Mouse (Mus musculus) spleen, postnatal 14 days (tissue): Measurements from ENCODE around the gene Vamp9.

Experiments used
- DNase-seq, 2 experiments: peaks; one replicate each; pipeline ENCODE4 v3.0.0; 2021 to 2022; ENCODE audit warnings: low spot score in 2 of 2

The Vamp9 gene

DNA sequence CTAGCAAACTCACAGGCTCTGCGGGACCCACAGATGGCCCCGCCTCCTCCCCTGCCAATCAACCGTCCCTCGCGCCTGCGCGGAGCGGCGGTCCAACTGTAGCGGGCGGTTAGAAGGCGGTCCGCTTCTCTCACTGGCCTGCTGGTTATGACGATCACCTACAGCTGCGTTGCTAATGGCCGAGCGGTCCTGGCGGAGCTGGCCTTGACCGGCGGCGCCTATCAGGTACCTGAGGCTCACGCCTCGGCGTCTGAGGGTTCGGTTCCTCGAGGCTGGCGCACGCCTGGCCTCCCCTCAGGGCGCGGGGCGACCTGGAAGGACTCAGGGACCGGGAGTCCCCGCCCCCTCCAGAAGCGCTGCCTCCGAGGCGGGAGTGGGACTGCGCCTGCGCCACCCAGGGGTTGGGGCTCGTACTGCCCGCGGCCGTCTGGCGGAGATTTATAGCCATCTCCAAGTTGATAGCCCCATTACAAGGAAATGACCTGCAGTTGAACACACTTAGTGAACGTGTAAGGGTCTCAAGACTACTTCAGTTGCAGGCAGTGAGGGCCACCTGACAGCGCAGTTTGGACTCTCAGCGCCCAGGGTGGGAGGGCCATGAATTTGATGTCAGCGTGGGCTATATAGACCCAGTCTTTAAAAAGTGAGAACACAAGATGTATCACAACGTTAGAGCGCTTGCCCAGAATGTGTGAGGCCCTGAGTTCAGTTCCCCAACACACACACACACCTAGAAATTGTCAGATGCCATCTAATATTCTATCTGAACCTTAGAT, at the start of gene Vamp9:
Gene Vamp9 (plus strand): TSS at position 74 of the 776 bp plus-strand sequence.
- peak; percentile 75 to 83 for DNase-seq

DNA sequence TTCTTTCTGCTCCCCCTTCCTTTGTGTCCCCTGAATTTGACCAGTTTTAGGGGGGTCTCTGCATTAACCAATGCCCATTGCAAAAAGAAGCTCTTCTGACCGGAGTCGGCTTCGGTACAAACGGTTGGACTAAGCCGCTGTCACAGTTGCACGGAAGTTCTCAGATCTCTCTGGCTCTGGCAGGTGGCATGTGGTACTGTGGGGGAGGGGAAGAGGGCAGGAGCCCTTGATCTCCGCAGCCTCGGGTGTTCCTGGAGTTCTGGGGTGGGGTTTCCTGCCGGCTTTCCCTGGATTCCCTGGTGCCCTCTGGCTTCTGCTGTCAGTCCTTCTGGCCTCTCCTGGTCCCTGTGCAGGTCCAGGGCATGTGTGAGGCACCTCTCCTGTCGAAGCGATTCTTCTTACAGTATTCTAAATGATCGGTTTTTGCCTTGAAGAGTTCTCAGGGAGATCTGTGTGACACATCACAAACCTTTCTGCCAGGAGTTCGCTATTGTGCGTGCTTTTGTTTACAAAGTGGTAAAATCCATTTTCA, 48.9 kb upstream of the Vamp9 start:
- no peak for DNase-seq

DNA sequence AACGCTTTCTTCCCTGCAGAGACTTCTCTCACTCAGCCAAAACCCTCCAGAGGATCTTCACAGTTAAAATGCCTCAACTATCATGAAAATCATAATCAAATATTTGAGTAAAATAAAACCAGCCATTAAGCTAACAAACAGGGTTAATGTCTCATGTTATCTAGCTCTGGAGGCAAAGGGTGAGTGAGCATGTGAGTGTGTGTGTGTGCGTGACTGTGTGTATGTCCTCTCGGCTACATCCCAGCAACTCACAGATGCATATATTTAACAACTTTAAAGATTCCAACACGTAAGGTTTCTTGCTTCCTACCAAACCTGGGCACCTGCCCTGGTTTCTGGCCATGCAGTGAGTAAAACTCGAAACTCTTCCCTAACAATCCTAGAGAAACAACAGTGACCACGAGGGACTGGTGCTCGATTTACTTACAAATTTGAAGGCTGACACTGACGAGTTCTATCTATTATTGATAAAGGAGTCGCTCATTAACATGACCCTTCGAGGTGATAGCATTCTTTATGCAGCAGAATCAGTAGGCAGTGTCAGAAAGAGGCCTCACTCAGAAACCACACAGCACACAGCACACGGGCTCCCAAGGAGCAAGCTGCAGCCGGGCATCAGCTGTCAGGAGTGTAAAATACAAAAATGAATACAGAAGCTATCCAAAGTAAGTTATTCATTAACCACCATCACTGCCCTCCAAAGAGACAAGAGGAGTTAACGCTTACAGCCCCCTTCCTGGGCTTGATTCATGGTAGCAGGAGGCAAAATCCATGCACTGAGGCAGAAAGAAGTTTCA, 46.2 kb upstream of the Vamp9 start:
- DNase-seq, result no peak

DNA sequence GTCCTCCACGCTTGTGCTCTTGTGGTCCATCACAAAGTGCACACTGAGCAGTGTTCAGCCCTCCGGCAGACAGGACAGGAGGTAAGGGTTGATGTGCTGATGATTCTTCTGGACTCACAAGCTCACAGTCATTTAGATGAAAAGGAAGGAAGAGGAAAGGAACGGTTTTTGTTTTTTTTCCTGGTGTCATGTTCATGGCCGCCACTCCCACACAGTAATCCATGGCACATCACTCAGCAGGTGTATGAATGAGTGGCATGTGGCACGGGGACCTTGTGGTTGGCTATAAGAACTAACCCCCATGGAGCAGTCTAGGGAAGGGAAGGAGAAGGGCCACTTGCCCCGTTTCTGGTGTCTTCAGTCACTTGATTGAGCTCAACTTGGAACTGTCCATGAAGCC, 44.2 kb upstream of the Vamp9 start:
- DNase-seq, result no peak

DNA sequence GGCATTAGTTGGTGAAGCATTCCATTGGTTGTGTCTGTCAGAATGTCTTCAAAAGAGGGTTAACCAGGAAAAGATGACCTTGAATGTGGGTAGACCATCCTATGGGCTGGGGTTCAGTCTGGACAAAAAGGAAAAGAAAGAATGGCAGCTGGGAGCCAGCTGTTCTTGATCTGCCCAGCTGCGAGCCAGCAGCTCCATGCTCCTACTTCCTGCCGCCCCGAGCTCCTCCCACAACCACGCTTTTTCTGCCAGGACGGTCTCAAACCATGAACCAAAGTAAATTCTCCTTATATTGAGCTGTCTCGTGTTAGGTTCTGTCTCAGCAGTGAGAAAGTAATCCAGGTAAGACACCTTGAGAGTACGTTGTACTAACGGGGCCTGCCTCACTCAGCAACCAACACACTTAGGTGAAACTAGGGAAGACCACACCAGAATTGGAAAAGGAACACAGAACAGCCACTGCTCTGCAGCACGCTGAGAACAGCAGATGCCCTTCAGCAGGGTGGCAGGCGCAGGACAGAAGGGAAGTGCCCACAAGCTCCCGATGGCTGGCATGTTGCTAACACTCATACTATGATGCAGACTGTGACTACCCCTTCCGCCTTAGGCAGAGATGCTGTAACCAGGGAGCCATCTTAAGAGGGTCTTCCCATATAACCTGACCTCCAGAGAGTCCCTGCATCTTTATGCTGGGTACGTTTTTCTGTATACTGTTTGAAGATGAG, 42.2 kb upstream of the Vamp9 start:
- no peak for DNase-seq

DNA sequence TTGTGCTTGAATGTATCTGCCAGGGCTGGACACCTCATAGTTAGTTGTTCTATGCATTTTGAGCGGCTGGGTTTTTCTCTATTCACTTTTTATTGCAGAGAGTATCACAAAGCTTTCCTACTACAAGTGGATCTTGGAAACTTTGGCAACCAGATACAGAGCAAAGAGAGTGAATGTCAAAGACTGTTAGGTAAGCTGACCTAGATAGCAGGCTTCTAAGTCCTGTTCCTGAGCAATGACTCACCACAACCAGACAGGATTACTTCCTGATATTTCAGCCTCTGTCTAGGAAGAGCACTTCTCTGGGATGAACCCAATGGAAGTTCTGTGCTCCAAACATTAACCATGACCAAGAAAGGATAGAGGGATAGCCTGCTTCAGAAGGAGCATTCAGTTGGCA, 40.3 kb upstream of the Vamp9 start:
- no peak for DNase-seq

DNA sequence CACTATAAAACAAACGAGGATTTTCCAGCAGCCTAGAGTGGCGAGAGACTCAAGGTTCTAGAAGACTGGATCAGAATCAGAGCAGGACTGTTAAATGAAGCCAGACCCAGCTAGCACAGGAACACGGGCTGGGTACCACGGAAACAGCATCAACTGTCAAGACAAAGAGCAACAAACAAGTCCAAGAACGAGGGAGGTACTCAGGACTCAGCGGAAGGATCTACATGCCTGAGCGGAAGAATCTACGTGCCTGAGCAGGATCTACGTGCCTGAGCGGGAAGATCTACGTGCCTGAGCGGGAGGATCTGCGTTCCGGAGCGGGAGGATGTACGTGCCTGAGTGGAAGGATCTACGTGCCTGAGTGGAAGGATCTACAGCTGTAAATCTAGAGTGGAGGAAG, 37.8 kb upstream of the Vamp9 start:
- no peak for DNase-seq

DNA sequence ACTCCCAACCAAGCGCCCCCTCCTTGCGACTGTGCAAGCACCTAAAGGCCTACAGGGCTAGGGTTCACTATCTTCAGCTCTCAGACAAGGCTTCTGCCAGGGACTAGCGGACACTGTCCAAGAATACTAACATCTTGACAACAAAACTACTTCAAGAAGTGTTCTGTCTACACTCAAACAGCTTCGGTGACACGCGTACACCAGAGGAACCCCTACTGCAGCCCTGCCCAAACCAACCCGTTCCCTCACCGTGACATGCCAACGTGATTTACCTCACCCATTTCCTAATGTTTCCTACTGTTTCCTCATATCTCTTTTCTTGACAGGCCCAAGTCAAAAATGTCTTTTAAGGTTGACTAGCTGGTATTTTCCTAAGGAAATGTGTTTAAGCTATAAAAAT, 37.1 kb upstream of the Vamp9 start:
- DNase-seq, result no peak

DNA sequence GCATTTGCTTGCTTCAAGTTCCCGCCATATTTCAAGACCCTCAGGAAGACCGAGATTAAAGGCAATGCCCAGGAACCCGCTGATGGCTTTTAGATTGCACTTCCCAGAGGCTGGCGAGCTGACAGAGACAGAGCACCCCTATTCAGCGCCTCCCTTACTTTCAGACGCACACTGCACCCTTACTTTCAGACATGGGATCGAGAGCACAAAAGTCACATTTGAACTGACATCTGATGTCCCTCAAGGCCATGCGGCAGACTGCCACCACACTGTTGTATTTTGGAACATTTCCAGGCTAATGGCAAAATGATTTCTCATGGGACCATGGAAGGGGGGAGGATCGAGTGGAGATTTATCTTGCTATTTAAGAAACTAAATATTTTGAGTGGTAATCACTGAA, 28.5 kb upstream of the Vamp9 start:
- DNase-seq, result no peak

DNA sequence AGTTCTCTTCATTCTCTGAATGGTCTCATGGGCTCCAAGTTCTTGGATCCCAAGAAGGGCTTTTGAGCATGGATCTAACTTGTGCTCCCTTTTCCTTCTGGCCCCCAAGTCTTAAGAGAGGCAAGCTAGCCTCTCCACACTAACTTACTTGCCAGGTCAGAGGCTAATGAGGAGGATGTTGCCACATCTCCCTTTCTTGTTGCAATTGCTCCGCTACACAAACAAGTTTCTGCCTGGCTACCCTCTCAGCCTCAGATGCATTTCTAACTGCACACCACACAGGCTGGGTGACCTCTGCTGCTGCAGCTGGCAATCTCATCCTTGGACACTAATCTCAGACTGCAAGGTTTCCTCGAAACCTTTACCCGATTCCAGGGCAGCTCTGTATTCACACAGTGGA, 23.6 kb upstream of the Vamp9 start:
- DNase-seq, result no peak

DNA sequence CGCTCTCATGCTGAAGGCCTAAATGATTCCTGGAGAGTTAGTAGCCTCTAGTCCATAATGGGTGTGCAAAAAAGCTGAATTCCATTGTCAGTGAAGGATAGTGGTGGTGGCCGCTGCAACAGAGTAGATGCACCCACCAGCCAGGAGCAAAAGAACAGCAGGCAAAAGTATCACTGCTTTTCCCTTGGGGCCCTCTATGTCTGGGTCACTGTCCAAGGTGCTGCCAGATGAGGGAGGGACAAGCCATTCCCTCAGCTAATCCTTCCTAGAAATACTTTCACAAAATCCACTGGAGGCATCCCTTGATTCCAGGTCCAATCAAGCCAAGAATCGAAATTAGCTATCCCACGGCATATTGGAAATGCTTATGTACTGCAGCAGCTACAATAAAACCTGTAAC, 22.0 kb upstream of the Vamp9 start:
- DNase-seq, result no peak

DNA sequence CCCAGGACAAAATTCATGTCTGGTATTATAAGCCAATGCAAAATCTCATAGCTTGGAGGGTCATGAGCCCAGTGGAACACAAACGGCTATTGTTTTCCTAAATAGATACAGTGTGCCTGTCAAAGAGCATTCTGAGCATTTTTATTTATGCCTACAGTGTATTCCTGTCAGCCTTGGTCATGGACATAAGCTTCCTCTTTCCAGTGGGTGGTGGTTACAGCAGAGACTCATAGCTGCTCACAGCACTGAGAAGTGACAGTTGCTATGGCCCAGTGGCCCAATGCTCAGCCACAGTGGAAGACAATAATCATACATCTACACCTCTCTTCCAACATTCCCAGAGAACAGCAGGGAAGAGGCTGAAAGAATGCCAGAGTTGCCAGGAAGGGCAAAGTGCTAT, 18.9 kb upstream of the Vamp9 start:
- no peak for DNase-seq

DNA sequence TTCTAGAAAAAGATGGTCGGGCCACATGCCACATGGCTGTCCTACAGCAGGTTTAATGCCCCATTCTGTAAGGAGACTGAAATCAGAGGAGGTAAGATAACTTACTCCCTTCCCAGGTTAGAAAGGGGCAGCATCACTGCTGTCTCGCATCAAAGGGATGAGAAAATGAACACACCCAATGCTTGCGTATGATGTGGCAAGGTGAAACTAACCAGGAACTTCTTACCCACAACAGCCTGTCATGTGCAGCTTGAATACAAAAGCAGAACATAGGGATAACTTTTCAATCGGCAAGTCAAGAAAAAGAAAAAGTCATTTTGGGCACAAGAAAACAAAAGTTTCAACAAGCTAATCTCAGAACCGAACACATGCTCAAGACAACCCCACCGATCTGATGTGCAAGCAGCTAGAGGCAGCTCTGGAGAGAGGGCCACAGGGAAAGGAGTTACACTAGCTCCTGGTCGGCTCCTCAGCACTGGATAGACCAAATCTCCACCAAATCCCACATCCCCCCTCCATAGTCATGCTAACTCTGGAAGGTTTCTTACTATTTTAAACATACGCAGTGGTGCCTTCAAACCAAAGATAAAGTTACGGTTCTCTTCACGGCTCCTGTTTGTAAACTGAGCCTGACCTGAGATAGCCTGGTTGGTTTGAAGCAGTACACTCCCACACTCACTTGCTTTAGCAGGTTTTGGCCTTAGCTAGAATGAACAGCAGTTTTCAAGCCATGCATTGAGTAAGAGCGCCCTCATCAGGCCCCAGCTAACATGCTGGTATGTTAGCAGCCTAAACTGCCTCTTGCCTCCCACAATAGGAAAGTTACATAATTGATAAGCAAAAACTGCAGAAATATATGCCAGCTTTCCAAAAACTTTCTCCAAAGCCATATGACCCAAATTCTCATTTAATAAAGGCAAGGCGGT, 14.3 kb upstream of the Vamp9 start:
- DNase-seq, result no peak

DNA sequence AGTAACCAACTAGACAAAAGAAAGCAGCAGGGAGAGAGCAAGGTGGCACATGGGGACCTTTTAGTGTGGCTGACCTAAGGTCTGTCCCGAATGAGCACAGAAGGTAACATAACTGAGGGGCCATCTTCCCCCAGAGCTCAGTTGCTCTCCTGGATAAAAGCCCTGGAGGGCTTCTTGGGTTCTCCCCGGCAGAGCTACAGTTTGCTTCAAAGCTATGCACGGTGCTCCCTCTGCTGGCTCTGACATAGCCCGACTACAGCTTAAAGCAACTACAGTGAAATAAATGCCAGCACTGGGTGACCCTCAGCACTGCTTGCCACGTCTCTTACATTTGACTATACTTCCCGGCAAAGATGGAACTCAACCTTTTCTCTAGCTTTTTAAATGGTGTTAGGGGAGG, 6.0 kb upstream of the Vamp9 start:
- DNase-seq, result no peak

DNA sequence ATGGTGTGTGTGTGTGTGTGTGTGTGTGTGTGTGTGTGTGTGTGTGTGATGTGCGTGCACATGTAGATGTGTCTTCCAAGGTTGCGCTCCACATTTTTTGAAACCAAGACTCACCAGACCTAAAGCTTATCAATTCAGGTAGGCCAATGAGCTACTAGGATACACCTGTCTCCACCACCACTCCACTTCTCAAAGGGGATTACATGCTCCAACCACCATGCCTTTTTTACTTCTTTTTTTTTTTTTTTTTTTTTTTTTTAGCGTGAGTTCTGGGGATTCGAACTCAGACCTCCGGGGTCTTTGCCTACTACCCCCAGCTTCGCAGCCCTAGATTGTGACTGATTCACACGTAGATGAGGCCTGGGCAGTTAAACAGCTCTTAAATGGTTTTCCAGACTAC, 323 bp upstream of the Vamp9 start:
- no peak for DNase-seq

DNA sequence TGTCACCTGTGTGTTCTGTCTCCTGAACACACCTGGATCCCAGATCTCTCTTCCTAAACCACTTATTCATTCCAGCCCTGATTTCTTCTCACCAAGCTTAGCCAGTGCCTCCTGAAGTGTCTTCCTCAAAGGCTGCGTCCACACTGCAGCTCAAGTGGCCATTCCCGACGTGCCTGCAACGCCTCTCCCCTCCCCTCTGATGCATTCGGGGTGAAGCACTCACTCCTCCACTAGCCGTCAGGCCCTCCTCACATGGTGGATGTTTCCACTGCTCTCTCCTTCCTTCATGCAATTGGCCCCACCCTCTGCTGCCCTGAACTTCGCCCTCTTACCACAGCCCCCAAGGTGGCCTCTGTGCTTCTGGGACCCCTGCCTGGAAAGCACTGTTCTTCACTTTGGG, 9.4 kb downstream of the Vamp9 start:
- no peak for DNase-seq

DNA sequence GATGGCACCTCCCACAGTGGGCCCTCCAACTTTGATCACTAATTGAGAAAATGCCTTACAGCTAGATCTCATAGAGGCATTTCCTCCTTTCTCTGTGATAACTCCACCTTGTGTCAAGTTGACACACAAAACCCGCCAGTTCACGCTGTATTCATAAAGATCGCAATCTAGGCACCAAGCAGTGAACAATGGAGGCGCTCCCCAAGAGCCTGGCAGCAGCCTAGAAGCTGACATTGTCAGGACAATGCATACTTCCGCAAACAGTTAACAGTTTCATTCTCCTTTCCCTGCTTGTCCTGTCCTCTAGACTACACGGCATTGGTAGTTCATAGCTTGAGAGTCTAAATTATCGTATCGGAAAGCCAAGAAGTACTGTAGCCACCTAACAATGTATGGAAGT, 16.0 kb downstream of the Vamp9 start:
- DNase-seq, result no peak

DNA sequence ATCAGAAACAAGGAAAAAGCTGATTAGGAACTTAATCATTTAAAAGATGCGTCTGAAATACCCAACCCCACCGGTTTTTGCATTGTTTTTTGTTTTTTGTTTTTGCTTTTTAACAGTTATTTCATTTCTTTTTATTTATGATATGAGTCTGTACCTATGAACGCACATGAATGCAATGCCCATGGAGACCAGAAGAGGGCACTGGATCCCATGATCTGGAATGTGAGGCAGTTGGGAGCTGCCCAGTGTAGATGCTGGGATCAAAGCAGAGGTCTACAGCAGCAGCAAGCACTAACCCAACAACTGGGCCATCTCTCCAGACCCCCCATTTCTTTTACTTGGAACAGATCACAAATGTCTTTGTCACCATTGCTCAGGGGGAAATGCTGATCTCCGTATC, 21.9 kb downstream of the Vamp9 start:
- DNase-seq, result peak in 1 of 2 experiments; percentile 24

DNA sequence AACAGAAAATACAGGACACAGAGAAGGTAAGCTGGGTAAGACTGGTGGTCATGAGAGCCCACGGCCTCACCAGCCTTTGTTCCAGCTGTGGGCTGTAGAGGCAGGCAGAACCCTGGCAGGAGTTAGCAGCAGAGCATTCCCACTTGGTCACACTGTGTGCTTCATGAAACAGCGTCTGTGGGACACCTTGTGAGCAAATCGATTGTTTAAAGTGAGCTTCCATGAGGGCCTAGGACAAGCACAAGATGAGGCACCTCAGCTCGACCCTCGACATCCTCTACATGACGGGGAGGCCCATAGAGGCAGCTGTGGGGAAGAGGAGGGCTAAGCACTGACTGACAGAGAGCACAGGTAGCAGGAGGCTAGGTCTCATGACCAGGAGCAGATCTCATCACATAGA, 25.9 kb downstream of the Vamp9 start:
- no peak for DNase-seq

DNA sequence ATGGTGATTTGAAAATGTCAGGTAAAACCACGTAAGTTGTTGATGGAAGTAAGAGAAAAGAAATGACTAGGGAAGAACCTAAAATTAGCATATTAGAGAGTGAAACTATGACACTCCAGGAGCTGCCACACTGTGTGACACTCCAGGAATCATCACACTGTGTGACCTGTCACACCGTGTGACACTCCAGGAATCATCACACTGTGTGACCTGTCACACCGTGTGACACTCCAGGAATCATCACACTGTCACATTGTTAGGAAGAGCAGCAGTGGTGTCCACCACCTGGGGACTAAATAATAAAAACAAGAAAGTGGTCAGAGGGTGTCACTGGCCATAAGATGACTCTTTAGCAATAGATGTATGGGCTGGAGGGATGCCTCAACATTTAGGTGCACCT, 33.4 kb downstream of the Vamp9 start:
- DNase-seq, result no peak

DNA sequence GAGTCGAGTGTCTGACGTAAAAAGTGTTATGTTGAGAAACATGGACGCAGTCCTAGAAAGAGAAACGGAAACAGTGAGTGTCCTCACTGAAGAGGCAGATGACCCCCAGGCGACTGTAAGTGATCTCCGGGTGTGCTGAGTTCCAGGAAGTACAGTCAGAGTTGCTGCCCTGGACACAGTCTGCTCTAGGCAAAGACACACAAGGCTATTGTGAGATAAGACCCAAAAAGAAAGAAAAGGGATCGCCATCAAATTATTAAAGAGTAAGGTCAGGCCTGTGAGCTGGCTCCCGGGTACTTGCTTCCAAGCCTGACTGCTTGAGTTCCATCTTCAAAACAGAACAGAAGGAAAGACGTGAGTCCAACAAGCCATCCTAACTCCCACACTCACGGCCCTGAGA, 35.2 kb downstream of the Vamp9 start:
- DNase-seq, result no peak
